Mouse (Mus musculus) heart, embryonic 13.5 days (tissue): ENCODE measurements around the gene Sgsm3. TPM values are rescaled to one million over a fixed set of nuclear protein-coding genes. Genes with fewer than 3 reads are reported as not detected.

ENCODE experiments used
- ATAC-seq: fragments of 200-750 bp; cut with Nextera tagmentation; 2 replicates; pipeline ENCODE4 v1.8.0; 2017; ENCODE audit warnings: moderate TSS enrichment; ENCODE audit not compliant: insufficient number of reproducible peaks, low FRiP score, low TSS enrichment; ENCODE audit errors: extremely low read depth
- H3K27ac ChIP-seq: fragments of 300-500 bp; sonication (generic); replicated peaks from 2 replicates; pipeline ENCODE4 v1.5.1; 2015; ENCODE audit warnings: moderate library complexity, mild to moderate bottlenecking, inconsistent platforms
- H3K27me3 ChIP-seq: fragments of 300-500 bp; sonication (generic); replicated peaks from 2 replicates; pipeline ENCODE4 v1.6.1; 2015; ENCODE audit warnings: mild to moderate bottlenecking, inconsistent platforms
- H3K36me3 ChIP-seq: fragments of 300-500 bp; sonication (generic); 2 replicates; pipeline ENCODE4 v1.6.1; 2015; ENCODE audit warnings: mild to moderate bottlenecking, inconsistent platforms
- H3K4me1 ChIP-seq: fragments of 300-500 bp; sonication (generic); 2 replicates; pipeline ENCODE4 v1.6.1; 2015; ENCODE audit warnings: inconsistent platforms
- H3K4me2 ChIP-seq: fragments of 300-500 bp; sonication (generic); 2 replicates; pipeline ENCODE4 v1.6.1; 2015; ENCODE audit warnings: inconsistent platforms, mild to moderate bottlenecking, moderate library complexity
- H3K4me3 ChIP-seq: fragments of 300-500 bp; sonication (generic); 2 replicates; pipeline ENCODE4 v1.5.1; 2015; ENCODE audit warnings: moderate library complexity, mild to moderate bottlenecking, inconsistent platforms
- H3K9ac ChIP-seq: fragments of 300-500 bp; sonication (generic); 2 replicates; pipeline ENCODE4 v1.6.1; 2015; ENCODE audit warnings: inconsistent platforms, mild to moderate bottlenecking, moderate library complexity
- H3K9me3 ChIP-seq: fragments of 300-500 bp; sonication (generic); 2 replicates; pipeline ENCODE4 v1.6.1; 2016; ENCODE audit warnings: inconsistent platforms
- WGBS: fragments of 180-500 bp; shearing (Covaris S2); methylation state at CpG from one replicate; pipeline ENCODE4 v1.1.7; 2015; ENCODE audit warnings: mixed read lengths; 5-methylcytosine and 5-hydroxymethylcytosine counted together
- polyA plus RNA-seq: library from polyadenylated mRNA; unstranded; fragments of >200 nt; fragmentation: Nextera tagmentation; extraction: Ambion mirVana; gene quantifications from 2 replicates; pipeline ENCODE4 v1.2.1, GENCODE M21; 2015

Gene Sgsm3
- polyA plus RNA-seq, 1 experiment from 2014 or later, result 14.2 TPM

DNA sequence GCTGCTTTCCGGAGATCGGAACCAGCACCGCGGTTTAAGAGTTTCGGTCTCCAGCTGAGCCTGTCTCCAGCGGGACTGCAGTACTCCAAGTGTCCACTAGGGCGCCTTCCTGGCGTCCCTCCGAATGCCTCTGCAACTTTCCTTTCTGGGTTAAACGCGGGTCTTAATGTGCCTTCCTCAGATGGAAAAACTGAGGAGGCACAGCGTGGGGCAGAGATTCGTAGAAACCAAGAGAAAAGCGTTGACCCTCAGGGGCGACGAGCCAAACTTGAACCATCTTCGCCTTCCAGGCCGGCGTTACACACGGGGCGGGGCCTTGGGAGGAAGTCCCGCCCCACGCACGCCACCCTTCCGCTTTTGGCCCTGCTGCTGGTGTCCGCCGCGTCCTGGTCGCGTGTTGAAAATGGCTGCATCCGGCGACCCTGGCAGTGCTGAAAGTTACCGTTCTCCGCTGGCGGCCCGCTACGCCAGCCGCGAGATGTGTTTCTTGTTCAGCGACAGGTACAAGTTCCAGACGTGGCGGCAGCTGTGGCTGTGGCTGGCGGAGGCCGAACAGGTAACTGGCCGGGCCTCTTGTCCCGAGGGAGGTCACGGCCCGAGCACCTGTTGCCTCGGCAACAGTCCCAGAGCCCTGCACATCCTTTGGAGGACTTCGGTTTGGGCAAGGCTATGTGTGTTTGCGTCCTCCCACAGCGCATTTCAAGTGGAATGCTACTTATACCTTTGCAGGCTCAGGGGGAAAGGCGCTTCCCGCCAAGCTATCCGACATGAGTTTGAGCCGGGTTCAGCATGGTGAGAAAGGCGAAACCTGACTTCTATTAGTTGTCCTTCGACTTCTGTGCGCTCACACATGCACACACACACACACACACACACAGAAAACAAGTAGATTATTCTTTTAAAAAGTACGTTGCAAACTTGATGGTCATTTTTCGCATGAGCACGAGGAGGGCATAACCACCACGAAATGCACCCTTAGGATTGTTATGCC lies 29.1 kb upstream of the Sgsm3 start, which contains the start of gene Adsl:
Gene Adsl (plus strand): TSS at position 346 of the 991 bp plus-strand sequence.
- Histone ChIP-seq H3K4me1 (peaks cover 14% of the 10 kb centered on the region), H3K4me3 (peak within 1 kb of the TSS; percentile 87), H3K4me2 (peak within 1 kb of the TSS; percentile 77), H3K9me3 (no peaks in the 10 kb centered on the region), H3K27me3 (no peaks in the 10 kb centered on the region), H3K27ac (peak within 1 kb of the TSS; percentile 78), H3K36me3 (peaks cover 23% of the 10 kb centered on the region), H3K9ac (peak within 1 kb of the TSS; percentile 87)
- ATAC-seq, result peak; percentile 80
- WGBS, result under 1% methylated on average over 63 of the region's 63 CpGs

GRCm38 (mm10) chr15:80949431-80949830 lies 28.1 kb upstream of the Sgsm3 start:
- H3K4me1 ChIP-seq, result peaks cover 14% of the 10 kb centered on the region
- no peak overlapping the region for H3K27ac ChIP-seq
- no peaks in the 10 kb centered on the region for H3K9me3 ChIP-seq
- peak overlapping the region; percentile 87 for H3K9ac ChIP-seq
- H3K4me3 ChIP-seq, result peak overlapping the region; percentile 87
- 50% methylated on average over 4 of the region's 4 CpGs for WGBS
- H3K27me3 ChIP-seq, result no peaks in the 10 kb centered on the region
- peaks cover 33% of the 10 kb centered on the region for H3K36me3 ChIP-seq
- ATAC-seq, result no peak
- H3K4me2 ChIP-seq, result peak overlapping the region; percentile 77

DNA sequence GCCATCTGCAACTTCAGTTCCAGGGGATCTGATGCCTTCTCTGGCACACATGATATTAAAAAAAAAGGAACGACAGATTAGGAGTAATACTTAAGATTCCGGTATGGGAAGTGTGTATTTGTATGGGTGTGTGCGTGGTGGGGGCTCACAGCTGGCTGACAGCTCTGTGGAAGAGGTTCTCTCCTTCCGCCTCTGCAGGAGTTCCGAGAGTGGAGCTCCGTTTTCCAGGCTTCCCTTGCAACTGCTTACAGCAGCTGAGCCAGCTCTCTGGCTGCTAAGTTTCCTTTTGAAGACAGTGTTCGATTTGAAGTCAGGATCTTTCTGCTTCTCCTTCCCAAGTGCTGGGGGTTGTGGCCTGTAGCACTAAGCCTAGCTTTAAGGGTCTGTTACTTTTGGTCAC lies 27.5 kb upstream of the Sgsm3 start:
- peak overlapping the region; percentile 87; the same call in 1 of the 2 replicates for H3K4me3 ChIP-seq
- H3K27ac ChIP-seq, result no peak overlapping the region
- H3K4me1 ChIP-seq, result peaks cover 14% of the 10 kb centered on the region
- H3K9me3 ChIP-seq, result no peaks in the 10 kb centered on the region
- WGBS, result 79% methylated on average over 7 of the region's 7 CpGs
- H3K4me2 ChIP-seq, result peak overlapping the region; percentile 77
- no peak for ATAC-seq
- H3K27me3 ChIP-seq, result no peaks in the 10 kb centered on the region
- peaks cover 39% of the 10 kb centered on the region for H3K36me3 ChIP-seq
- peak overlapping the region; percentile 87; the same call in 1 of the 2 replicates for H3K9ac ChIP-seq

DNA sequence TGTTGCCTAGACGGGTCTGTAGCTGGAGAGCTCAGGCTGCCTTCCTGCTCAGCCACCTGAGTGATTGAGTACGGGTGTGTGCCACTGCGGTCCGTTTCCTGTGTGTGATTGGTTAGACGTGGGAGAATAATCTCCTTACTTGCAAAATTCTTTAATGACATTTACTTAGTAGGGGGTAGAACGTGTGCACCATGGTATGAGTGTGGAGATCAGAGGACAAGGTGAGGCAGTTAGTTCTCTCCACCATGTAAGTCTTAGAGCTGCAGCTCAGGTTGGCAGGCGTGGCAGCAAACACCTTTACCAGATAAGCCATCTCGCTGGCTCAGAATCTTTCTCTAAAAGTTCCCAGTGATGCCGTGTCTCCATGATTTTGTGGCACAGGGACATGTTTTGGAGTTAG lies 23.6 kb upstream of the Sgsm3 start:
- H3K9ac ChIP-seq, result no peak overlapping the region
- no peak overlapping the region for H3K27ac ChIP-seq
- peaks cover 13% of the 10 kb centered on the region for H3K4me1 ChIP-seq
- H3K36me3 ChIP-seq, result peaks cover 77% of the 10 kb centered on the region
- no peaks in the 10 kb centered on the region for H3K9me3 ChIP-seq
- WGBS, result 86% methylated on average over 9 of the region's 9 CpGs
- H3K4me2 ChIP-seq, result no peak overlapping the region
- H3K27me3 ChIP-seq, result no peaks in the 10 kb centered on the region
- no peak for ATAC-seq
- H3K4me3 ChIP-seq, result no peak overlapping the region

- Histone ChIP-seq H3K4me1 (peaks cover 4% of the 10 kb centered on the region), H3K4me3 (no peak overlapping the region), H3K9ac (no peak overlapping the region), H3K9me3 (no peaks in the 10 kb centered on the region), H3K36me3 (peaks cover 85% of the 10 kb centered on the region), H3K4me2 (no peak overlapping the region), H3K27me3 (no peaks in the 10 kb centered on the region), H3K27ac (no peak overlapping the region)
- ATAC-seq, result no peak
- WGBS, result 83% methylated on average over 3 of the region's 3 CpGs
These were observed 22.7 kb upstream of the Sgsm3 start for GRCm38 (mm10) chr15:80954861-80955260.

GRCm38 (mm10) chr15:80955836-80956438 lies 21.6 kb upstream of the Sgsm3 start:
- Histone ChIP-seq H3K4me2 (no peak overlapping the region), H3K4me3 (no peak overlapping the region), H3K27ac (no peak overlapping the region), H3K27me3 (no peaks in the 10 kb centered on the region), H3K9me3 (no peaks in the 10 kb centered on the region), H3K9ac (no peak overlapping the region), H3K4me1 (no peaks in the 10 kb centered on the region), H3K36me3 (peaks cover 90% of the 10 kb centered on the region)
- WGBS, result 84% methylated on average over 12 of the region's 12 CpGs
- no peak for ATAC-seq

DNA sequence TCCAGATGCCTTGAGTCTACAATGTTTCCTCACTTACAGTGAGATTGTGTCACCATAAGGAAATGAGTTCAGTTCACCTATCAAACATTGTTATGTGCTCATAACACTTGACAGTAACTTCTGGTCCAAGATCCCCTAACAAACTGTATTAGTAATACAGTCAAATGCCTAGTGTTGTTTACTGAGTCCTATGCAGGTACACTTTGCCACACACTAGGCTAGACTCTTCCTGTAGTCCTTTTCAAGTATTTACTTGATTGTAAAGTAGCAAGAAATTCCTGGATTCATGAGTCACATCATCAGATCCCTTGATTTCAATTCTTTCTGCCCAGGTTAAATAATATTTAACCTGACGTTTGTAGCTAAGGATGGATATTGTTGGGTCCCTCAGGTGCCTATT lies 8.2 kb upstream of the Sgsm3 start:
- no peak for ATAC-seq
- Histone ChIP-seq H3K27me3 (no peaks in the 10 kb centered on the region), H3K9ac (no peak overlapping the region), H3K9me3 (no peaks in the 10 kb centered on the region), H3K4me2 (no peak overlapping the region), H3K4me1 (peaks cover 18% of the 10 kb centered on the region), H3K4me3 (no peak overlapping the region), H3K27ac (no peak overlapping the region), H3K36me3 (peaks cover 64% of the 10 kb centered on the region)
- 83% methylated on average over 1 of the region's 1 CpGs for WGBS

DNA sequence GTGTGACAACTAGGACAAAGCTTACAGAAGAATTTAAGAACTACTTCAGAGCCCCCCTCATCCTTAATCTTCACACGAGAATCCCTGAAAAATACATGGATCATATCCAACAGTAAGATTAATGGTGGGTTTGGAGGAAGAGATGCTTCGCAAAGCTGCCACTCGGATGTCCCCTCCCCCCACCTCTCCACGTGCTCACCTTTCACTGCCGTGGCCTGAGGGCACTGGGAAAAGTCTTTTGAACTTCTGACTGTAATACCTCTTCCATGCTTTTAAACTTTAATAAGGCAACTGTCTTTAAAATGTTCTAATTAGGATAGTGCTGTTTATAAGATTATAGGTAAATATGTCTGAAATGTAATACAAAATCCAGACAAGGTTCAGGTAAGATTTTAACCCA lies 3.3 kb upstream of the Sgsm3 start:
- ATAC-seq, result no peak
- H3K9ac ChIP-seq, result no peak overlapping the region
- H3K4me3 ChIP-seq, result no peak overlapping the region
- H3K4me1 ChIP-seq, result peaks cover 27% of the 10 kb centered on the region
- 52% methylated on average over 5 of the region's 5 CpGs for WGBS
- peaks cover 20% of the 10 kb centered on the region for H3K36me3 ChIP-seq
- H3K27ac ChIP-seq, result no peak overlapping the region
- H3K4me2 ChIP-seq, result no peak overlapping the region
- no peaks in the 10 kb centered on the region for H3K27me3 ChIP-seq
- H3K9me3 ChIP-seq, result no peaks in the 10 kb centered on the region

DNA sequence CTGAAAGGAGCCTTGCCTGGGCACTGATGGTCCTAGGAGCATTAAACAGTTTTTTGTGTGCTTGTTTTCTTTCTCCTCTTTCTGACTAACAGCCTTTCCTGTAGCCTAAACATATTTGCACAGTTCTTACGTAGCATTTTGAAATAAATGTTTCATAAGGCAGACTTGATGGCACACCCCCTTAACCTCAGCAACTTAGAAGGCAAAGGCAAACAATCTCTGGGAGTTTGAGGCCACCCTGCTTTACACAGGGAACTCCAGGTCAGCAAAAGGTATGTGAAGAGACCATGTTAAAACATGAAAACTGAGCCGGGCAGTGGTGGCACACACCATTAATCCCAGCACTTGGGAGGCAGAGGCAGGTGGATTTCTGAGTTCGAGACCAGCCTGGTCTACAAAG lies 1.9 kb upstream of the Sgsm3 start:
- Histone ChIP-seq H3K9me3 (no peaks in the 10 kb centered on the region), H3K4me1 (peaks cover 29% of the 10 kb centered on the region), H3K36me3 (peaks cover 7% of the 10 kb centered on the region; the same call in 1 of the 2 replicates), H3K4me2 (no peak overlapping the region), H3K27ac (no peak overlapping the region), H3K4me3 (no peak overlapping the region), H3K27me3 (no peaks in the 10 kb centered on the region), H3K9ac (no peak overlapping the region)
- no peak for ATAC-seq
- WGBS, result 73% methylated on average over 3 of the region's 3 CpGs

GRCm38 (mm10) chr15:80979611-80980010 lies 2.0 kb downstream of the Sgsm3 start:
- Histone ChIP-seq H3K27me3 (no peaks in the 10 kb centered on the region), H3K27ac (peak overlapping the region; percentile 48; the same call in 1 of the 2 replicates), H3K4me1 (peaks cover 19% of the 10 kb centered on the region), H3K4me2 (no peak overlapping the region), H3K9ac (no peak overlapping the region), H3K4me3 (no peak overlapping the region), H3K9me3 (no peaks in the 10 kb centered on the region), H3K36me3 (no peaks in the 10 kb centered on the region)
- no peak for ATAC-seq
- WGBS, result 67% methylated on average over 4 of the region's 4 CpGs

DNA sequence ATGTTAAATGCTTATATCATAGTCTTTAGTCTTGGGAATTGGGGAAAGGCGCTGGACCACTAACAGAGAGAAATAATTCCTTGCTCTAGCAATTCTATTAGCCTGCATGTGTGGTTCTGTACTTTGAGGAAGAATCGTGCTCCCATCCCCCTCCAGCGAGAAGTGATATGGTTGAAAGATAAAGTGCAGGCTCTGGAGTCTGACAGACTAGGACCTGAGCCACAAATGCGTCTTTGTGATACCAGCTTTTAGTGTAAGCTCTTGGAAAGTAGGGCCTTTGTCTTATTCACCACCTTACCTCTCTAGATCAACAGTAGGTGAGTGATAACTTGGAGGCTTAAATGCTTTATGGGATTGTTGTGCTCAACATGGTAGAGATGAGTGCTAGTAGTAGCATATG lies 3.6 kb downstream of the Sgsm3 start:
- Histone ChIP-seq H3K4me1 (peaks cover 19% of the 10 kb centered on the region), H3K4me2 (no peak overlapping the region), H3K27me3 (no peaks in the 10 kb centered on the region), H3K36me3 (no peaks in the 10 kb centered on the region), H3K9ac (no peak overlapping the region), H3K9me3 (no peaks in the 10 kb centered on the region), H3K4me3 (no peak overlapping the region), H3K27ac (no peak overlapping the region)
- ATAC-seq, result no peak
- WGBS, result 27% methylated on average over 4 of the region's 4 CpGs
